Mouse (Mus musculus): ENCODE measurements around the gene Cnn2.
A peak's percentile ranks its signal among the peaks of the same experiment; 100 is the strongest.

The Cnn2 gene

DNA sequence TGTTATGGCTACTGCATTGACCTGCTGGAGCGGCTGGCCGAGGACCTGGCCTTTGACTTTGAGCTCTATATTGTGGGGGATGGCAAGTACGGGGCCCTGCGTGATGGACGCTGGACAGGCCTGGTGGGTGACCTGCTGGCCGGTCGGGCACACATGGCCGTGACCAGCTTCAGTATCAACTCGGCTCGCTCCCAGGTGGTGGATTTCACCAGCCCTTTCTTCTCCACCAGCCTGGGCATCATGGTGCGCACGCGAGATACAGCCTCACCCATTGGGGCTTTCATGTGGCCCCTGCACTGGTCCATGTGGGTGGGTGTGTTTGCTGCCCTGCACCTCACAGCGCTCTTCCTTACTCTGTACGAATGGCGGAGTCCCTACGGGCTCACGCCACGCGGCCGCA, 14.3 kb upstream of the Cnn2 start:
- Histone ChIP-seq H3K4me3 (replicated peaks; ENCODE audit: low read length) (0 out of 2 replicates have a peak overlapping the region, but pooled peaks have one; percentile 3), H3K27me3 (ENCODE audit: insufficient read depth, low read length) (peaks cover 80% of the 10 kb centered on the region), H3K36me3 (ENCODE audit: insufficient read depth, low read length) (peaks cover 25% of the 10 kb centered on the region), H3K9me3 (ENCODE audit: low read length) (no peaks in the 10 kb centered on the region), H3K4me1 (replicated peaks; ENCODE audit: low read depth, low read length) (peaks cover 81% of the 10 kb centered on the region)
- TF ChIP-seq NANOG (IDR thresholded peaks at IDR 0.05; ENCODE audit: borderline replicate concordance, low read length) (no peak), CTCF (conservative IDR thresholded peaks at IDR 0.05; ENCODE audit: low read length) (no peak), POU5F1 (IDR thresholded peaks at IDR 0.05; ENCODE audit: borderline replicate concordance, low read length) (no peak)

GRCm38 (mm10) chr10:79974668-79975067, 13.7 kb upstream of the Cnn2 start:
- no peaks in the 10 kb centered on the region for H3K9me3 ChIP-seq (ENCODE audit: low read length)
- TF ChIP-seq NANOG (IDR thresholded peaks at IDR 0.05; ENCODE audit: borderline replicate concordance, low read length) (no peak), POU5F1 (IDR thresholded peaks at IDR 0.05; ENCODE audit: borderline replicate concordance, low read length) (no peak), CTCF (conservative IDR thresholded peaks at IDR 0.05; ENCODE audit: low read length) (no peak)
- peaks cover 25% of the 10 kb centered on the region for H3K36me3 ChIP-seq (ENCODE audit: insufficient read depth, low read length)
- H3K4me3 ChIP-seq (replicated peaks; ENCODE audit: low read length), result no peak overlapping the region
- peaks cover 75% of the 10 kb centered on the region for H3K27me3 ChIP-seq (ENCODE audit: insufficient read depth, low read length)
- peaks cover 81% of the 10 kb centered on the region for H3K4me1 ChIP-seq (replicated peaks; ENCODE audit: low read depth, low read length)

DNA sequence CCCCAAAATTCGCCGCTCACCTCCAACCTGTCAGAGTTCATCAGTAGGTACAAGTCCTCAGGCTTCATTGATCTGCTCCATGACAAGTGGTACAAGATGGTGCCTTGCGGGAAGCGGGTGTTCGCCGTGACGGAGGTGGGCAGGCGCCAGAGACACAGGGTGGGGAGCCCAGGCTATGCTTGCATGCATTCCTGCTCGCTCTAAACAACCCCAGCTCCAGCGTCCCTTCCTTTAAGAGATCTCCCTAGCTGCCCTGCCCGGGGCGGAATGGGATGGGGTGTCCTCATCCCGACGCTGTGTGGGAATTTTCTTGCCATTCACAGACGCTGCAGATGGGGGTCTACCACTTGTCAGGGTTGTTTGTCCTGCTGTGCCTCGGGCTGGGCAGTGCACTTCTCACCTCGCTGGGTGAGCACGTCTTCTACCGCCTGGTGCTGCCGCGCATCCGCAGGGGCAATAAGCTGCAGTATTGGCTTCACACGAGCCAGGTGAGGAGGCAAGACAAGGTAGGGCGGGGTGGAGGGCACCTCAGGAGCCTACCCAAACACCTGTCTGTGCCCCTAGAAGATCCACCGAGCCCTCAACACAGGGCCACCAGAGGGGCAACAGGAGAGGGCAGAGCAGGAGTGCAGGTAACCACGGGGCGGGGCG, 12.2 kb upstream of the Cnn2 start:
- Histone ChIP-seq H3K27me3 (ENCODE audit: insufficient read depth, low read length) (peaks cover 61% of the 10 kb centered on the region), H3K4me3 (replicated peaks; ENCODE audit: low read length) (peak overlapping the region; percentile 75), H3K36me3 (ENCODE audit: insufficient read depth, low read length) (peaks cover 40% of the 10 kb centered on the region), H3K9me3 (ENCODE audit: low read length) (no peaks in the 10 kb centered on the region), H3K4me1 (replicated peaks; ENCODE audit: low read depth, low read length) (peaks cover 88% of the 10 kb centered on the region)
- TF ChIP-seq POU5F1 (IDR thresholded peaks at IDR 0.05; ENCODE audit: borderline replicate concordance, low read length), result no peak
- TF ChIP-seq CTCF (conservative IDR thresholded peaks at IDR 0.05; ENCODE audit: low read length), result no peak
- TF ChIP-seq NANOG (IDR thresholded peaks at IDR 0.05; ENCODE audit: borderline replicate concordance, low read length), result no peak

- TF ChIP-seq CTCF (conservative IDR thresholded peaks at IDR 0.05; ENCODE audit: low read length) (no peak), NANOG (IDR thresholded peaks at IDR 0.05; ENCODE audit: borderline replicate concordance, low read length) (no peak), POU5F1 (IDR thresholded peaks at IDR 0.05; ENCODE audit: borderline replicate concordance, low read length) (no peak)
- Histone ChIP-seq H3K9me3 (ENCODE audit: low read length) (no peaks in the 10 kb centered on the region), H3K36me3 (ENCODE audit: insufficient read depth, low read length) (peaks cover 45% of the 10 kb centered on the region), H3K27me3 (ENCODE audit: insufficient read depth, low read length) (peaks cover 56% of the 10 kb centered on the region), H3K4me3 (replicated peaks; ENCODE audit: low read length) (peak overlapping the region; percentile 75), H3K4me1 (replicated peaks; ENCODE audit: low read depth, low read length) (peaks cover 88% of the 10 kb centered on the region)
Observed at GRCm38 (mm10) chr10:79976722-79977107, 11.7 kb upstream of the Cnn2 start.

DNA sequence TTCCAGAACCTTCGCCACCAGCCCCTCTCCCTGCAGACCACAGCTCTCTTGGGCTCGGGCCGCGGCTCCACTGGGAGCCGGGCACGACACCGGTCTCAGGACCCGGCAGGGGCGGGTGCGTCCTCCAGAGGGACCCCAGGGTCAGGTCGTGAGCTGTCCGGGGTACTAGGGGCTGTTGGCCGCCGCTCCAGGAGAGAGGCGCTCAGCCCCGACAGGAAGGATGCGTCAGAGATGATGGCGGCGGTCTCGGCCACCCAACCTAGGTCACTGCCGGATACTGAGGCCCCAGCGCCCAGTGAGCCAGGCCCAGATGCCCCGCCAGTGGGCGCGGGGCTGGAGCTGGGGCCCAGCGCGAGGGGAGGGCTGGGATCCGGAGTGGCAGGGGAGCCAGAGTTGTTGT, 11.1 kb upstream of the Cnn2 start:
- H3K4me3 ChIP-seq (replicated peaks; ENCODE audit: low read length), result peak overlapping the region; percentile 75
- no peaks in the 10 kb centered on the region for H3K9me3 ChIP-seq (ENCODE audit: low read length)
- peaks cover 50% of the 10 kb centered on the region for H3K27me3 ChIP-seq (ENCODE audit: insufficient read depth, low read length)
- H3K36me3 ChIP-seq (ENCODE audit: insufficient read depth, low read length), result peaks cover 49% of the 10 kb centered on the region
- peaks cover 88% of the 10 kb centered on the region for H3K4me1 ChIP-seq (replicated peaks; ENCODE audit: low read depth, low read length)
- TF ChIP-seq NANOG (IDR thresholded peaks at IDR 0.05; ENCODE audit: borderline replicate concordance, low read length) (no peak), POU5F1 (IDR thresholded peaks at IDR 0.05; ENCODE audit: borderline replicate concordance, low read length) (no peak), CTCF (conservative IDR thresholded peaks at IDR 0.05; ENCODE audit: low read length) (no peak)

DNA sequence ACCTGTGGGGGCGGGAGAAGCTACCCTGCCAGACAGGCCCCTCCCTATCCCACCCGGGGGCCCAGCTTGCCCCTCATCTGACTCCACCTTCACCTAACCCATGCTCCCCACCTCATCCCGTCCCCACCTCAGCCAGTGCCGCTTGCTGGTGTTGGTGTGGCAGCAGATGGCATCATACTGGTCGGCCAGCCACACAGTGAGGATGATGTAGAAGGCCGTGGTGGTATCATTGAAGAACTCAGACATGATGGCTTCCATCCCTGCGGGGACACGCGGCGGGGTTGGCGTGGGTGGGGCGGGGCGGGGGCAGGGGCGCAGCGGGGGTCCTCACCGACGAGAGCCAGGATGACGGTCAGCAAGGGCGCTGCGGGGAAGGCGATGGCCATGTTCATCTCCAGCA, 10.3 kb upstream of the Cnn2 start:
- H3K9me3 ChIP-seq (ENCODE audit: low read length), result no peaks in the 10 kb centered on the region
- peaks cover 56% of the 10 kb centered on the region for H3K36me3 ChIP-seq (ENCODE audit: insufficient read depth, low read length)
- H3K4me3 ChIP-seq (replicated peaks; ENCODE audit: low read length), result peak overlapping the region; percentile 75
- peaks cover 91% of the 10 kb centered on the region for H3K4me1 ChIP-seq (replicated peaks; ENCODE audit: low read depth, low read length)
- peaks cover 44% of the 10 kb centered on the region for H3K27me3 ChIP-seq (ENCODE audit: insufficient read depth, low read length)
- no peak for TF ChIP-seq POU5F1 (IDR thresholded peaks at IDR 0.05; ENCODE audit: borderline replicate concordance, low read length)

- TF ChIP-seq NANOG (IDR thresholded peaks at IDR 0.05; ENCODE audit: borderline replicate concordance, low read length) (no peak), POU5F1 (IDR thresholded peaks at IDR 0.05; ENCODE audit: borderline replicate concordance, low read length) (no peak), CTCF (conservative IDR thresholded peaks at IDR 0.05; ENCODE audit: low read length) (no peak)
- H3K4me1 ChIP-seq (replicated peaks; ENCODE audit: low read depth, low read length), result peaks cover 81% of the 10 kb centered on the region
- no peaks in the 10 kb centered on the region for H3K9me3 ChIP-seq (ENCODE audit: low read length)
- H3K27me3 ChIP-seq (ENCODE audit: insufficient read depth, low read length), result peaks cover 29% of the 10 kb centered on the region
- H3K4me3 ChIP-seq (replicated peaks; ENCODE audit: low read length), result peak overlapping the region; percentile 60
- H3K36me3 ChIP-seq (ENCODE audit: insufficient read depth, low read length), result peaks cover 58% of the 10 kb centered on the region
Observed at GRCm38 (mm10) chr10:79979401-79980155, 8.8 kb upstream of the Cnn2 start.

- TF ChIP-seq NANOG (IDR thresholded peaks at IDR 0.05; ENCODE audit: borderline replicate concordance, low read length), result no peak
- no peak for TF ChIP-seq POU5F1 (IDR thresholded peaks at IDR 0.05; ENCODE audit: borderline replicate concordance, low read length)
- no peak for TF ChIP-seq CTCF (conservative IDR thresholded peaks at IDR 0.05; ENCODE audit: low read length)
- H3K9me3 ChIP-seq (ENCODE audit: low read length), result no peaks in the 10 kb centered on the region
Observed at GRCm38 (mm10) chr10:79983205-79983604, 5.2 kb upstream of the Cnn2 start.

More at GRCm38 (mm10) chr10:79983205-79983604, 5.2 kb upstream of the Cnn2 start:
- peaks cover 47% of the 10 kb centered on the region for H3K36me3 ChIP-seq (ENCODE audit: insufficient read depth, low read length)
- H3K4me3 ChIP-seq (replicated peaks; ENCODE audit: low read length), result peak overlapping the region; percentile 86
- H3K27me3 ChIP-seq (ENCODE audit: insufficient read depth, low read length), result peaks cover 3% of the 10 kb centered on the region; the same call in 1 of the 2 replicates
- H3K4me1 ChIP-seq (replicated peaks; ENCODE audit: low read depth, low read length), result peaks cover 80% of the 10 kb centered on the region

All from E14TG2a.4 (cell line).